Mouse (Mus musculus) megakaryocyte, embryonic 14.5 days (primary cell): ENCODE data around the gene Hspbp1. TPM values are rescaled to one million over a fixed set of nuclear protein-coding genes. Genes with fewer than 3 reads are reported as not detected.

ENCODE experiments used
- H3K27me3 ChIP-seq: replicated peaks from 2 replicates; pipeline ENCODE3; 2012; ENCODE audit warnings: inconsistent platforms
- H3K36me3 ChIP-seq: replicated peaks from 2 replicates; pipeline ENCODE3; 2012; ENCODE audit warnings: low read length, inconsistent platforms, mixed read lengths
- H3K4me1 ChIP-seq: 2 replicates; pipeline ENCODE4 v1.6.1; 2012; ENCODE audit warnings: inconsistent platforms
- H3K4me3 ChIP-seq: replicated peaks from 2 replicates; pipeline ENCODE3; 2012; ENCODE audit warnings: moderate library complexity, mild to moderate bottlenecking, inconsistent platforms
- H3K9me3 ChIP-seq: 2 replicates; pipeline ENCODE4 v1.6.1; 2012; ENCODE audit warnings: inconsistent platforms
- FLI1 ChIP-seq: IDR thresholded peaks from 2 replicates; pipeline ENCODE4 v1.6.1; 2012; ENCODE audit warnings: low read length, inconsistent platforms, mixed read lengths
- GATA1 ChIP-seq: IDR thresholded peaks from 3 replicates; pipeline ENCODE4 v1.6.1; 2012; ENCODE audit warnings: mixed read lengths, low read length, inconsistent platforms, borderline replicate concordance
- polyA plus RNA-seq: library from polyadenylated mRNA; stranded (reverse); fragments of >175 nt; gene quantifications from 2 replicates; pipeline ENCODE4 v1.2.3, GENCODE M21; 2012; ENCODE audit warnings: low replicate concordance; ENCODE audit not compliant: insufficient read depth

Hspbp1 gene
- polyA plus RNA-seq, 1 experiment = 71.8 TPM

DNA sequence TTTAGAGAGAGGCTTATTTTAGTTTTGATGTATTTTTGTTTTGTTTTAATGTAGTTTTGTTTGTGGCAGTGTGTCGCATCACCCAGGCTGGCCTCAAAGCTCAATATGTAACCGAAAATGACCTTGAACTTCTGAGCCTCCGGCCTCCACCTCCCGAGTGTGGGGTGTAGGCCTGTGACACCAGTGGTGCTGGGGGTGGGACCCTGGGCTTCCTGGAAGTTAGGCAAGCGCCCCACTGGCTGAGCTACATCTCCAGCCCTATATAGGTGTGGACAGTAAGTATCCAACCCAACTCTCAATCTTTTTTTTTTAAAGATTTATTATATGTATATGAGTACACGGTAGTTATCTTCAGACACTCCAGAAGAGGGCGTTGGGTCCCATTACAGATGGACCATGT, 18.3 kb upstream of the Hspbp1 start:
- Histone ChIP-seq H3K9me3 (no peaks in the 10 kb centered on the region), H3K27me3 (peaks cover 42% of the 10 kb centered on the region)
- no peak for TF ChIP-seq GATA1

GRCm38 (mm10) chr7:4702334-4702733, 17.5 kb upstream of the Hspbp1 start:
- no peaks in the 10 kb centered on the region for H3K36me3 ChIP-seq
- TF ChIP-seq FLI1 = no peak
- no peak for TF ChIP-seq GATA1
- H3K4me1 ChIP-seq = peaks cover 13% of the 10 kb centered on the region
- no peaks in the 10 kb centered on the region for H3K9me3 ChIP-seq
- H3K27me3 ChIP-seq = peaks cover 35% of the 10 kb centered on the region
- H3K4me3 ChIP-seq = no peak overlapping the region

More for the DNA sequence above, 18.3 kb upstream of the Hspbp1 start:
- no peak overlapping the region for H3K4me3 ChIP-seq
- H3K4me1 ChIP-seq = peaks cover 16% of the 10 kb centered on the region
- no peaks in the 10 kb centered on the region for H3K36me3 ChIP-seq

- TF ChIP-seq GATA1 = no peak
- TF ChIP-seq FLI1 = no peak
- peaks cover 23% of the 10 kb centered on the region for H3K4me1 ChIP-seq
These were observed 8.1 kb upstream of the Hspbp1 start for GRCm38 (mm10) chr7:4693004-4693403.

GRCm38 (mm10) chr7:4690951-4691653, 6.2 kb upstream of the Hspbp1 start:
- H3K27me3 ChIP-seq = peaks cover 16% of the 10 kb centered on the region
- H3K36me3 ChIP-seq = no peaks in the 10 kb centered on the region
- no peaks in the 10 kb centered on the region for H3K9me3 ChIP-seq
- no peak overlapping the region for H3K4me3 ChIP-seq
- peaks cover 23% of the 10 kb centered on the region for H3K4me1 ChIP-seq
- TF ChIP-seq GATA1 (no peak), FLI1 (no peak)

More at GRCm38 (mm10) chr7:4693004-4693403, 8.1 kb upstream of the Hspbp1 start:
- no peaks in the 10 kb centered on the region for H3K9me3 ChIP-seq
- peaks cover 16% of the 10 kb centered on the region for H3K27me3 ChIP-seq
- H3K36me3 ChIP-seq = no peaks in the 10 kb centered on the region
- H3K4me3 ChIP-seq = no peak overlapping the region

DNA sequence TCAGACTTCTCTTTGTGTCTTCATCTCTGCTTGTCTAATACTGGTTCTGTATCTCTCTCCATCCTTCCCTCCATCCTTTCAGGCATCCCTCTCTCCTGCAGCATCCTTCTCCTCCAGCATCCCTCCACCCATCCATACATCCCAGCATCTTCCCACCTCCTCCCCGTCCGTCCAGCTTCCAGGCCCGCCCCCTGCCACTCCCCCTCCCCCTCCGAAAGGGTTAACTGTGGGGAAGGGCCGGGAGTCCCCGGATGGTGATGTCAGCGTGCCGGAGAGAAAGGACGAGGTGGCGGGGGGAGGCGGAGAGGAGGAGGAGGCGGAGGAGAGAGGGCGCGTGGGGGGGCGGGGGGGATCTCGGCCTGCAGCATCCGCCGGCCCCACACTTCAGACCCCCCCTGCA, 5.5 kb upstream of the Hspbp1 start, which contains the start of gene Brsk1:
Gene Brsk1 (plus strand): TSS at position 218 of the 400 bp plus-strand sequence.
- Histone ChIP-seq H3K9me3 (no peaks in the 10 kb centered on the region), H3K27me3 (peaks cover 16% of the 10 kb centered on the region), H3K4me1 (peaks cover 24% of the 10 kb centered on the region), H3K36me3 (no peaks in the 10 kb centered on the region), H3K4me3 (no peak within 1 kb of the TSS)
- TF ChIP-seq GATA1 (no peak), FLI1 (no peak)

DNA sequence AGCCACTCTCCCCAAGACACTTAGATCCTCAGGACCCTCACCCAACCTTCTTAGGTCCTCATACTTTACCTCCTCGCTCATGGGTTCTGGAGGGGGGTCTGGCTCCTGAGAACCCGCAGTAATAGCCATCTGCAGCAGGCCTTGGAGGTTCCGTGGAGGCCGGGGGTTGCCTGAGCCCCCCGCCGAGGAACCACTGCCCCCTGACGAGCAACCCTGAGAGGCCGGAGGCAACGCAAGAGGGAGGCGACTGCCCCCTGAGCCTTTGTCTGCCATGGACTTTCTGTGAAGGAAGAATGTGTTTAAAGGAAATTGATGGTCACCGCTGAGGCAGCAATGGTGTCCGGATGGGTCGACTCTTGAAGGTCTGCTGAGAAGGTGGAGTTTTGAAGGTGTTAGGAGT, 665 bp downstream of the Hspbp1 start:
- Histone ChIP-seq H3K4me1 (peaks cover 26% of the 10 kb centered on the region), H3K9me3 (no peaks in the 10 kb centered on the region)

GRCm38 (mm10) chr7:4683307-4683706, 1.6 kb downstream of the Hspbp1 start:
- H3K4me3 ChIP-seq = no peak overlapping the region
- TF ChIP-seq FLI1 = no peak
- H3K27me3 ChIP-seq = no peaks in the 10 kb centered on the region
- H3K36me3 ChIP-seq = peaks cover 21% of the 10 kb centered on the region
- peaks cover 26% of the 10 kb centered on the region for H3K4me1 ChIP-seq
- no peaks in the 10 kb centered on the region for H3K9me3 ChIP-seq

More for the DNA sequence above, 665 bp downstream of the Hspbp1 start:
- Histone ChIP-seq H3K27me3 (no peaks in the 10 kb centered on the region), H3K36me3 (peaks cover 17% of the 10 kb centered on the region), H3K4me3 (peak overlapping the region; percentile 96)
- TF ChIP-seq GATA1 = no peak
- TF ChIP-seq FLI1 = no peak

DNA sequence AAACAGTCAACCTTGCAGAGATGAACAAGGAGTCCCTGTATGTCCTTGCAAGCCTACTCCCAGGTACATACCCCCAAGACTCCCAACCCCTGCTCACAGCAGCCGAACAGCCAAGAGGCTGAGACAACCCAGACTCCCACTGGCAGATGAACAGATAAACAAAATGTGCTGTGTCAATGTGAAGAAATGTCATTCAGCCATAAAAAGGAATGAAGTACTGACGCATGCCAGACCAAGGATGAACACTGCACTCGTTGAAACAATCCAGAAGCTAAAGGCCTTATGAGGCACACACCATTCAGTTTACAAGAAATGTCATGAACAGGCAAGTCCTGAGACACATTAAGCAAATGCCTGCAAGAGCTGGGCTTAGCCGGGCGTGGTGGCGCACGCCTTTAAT, 9.7 kb downstream of the Hspbp1 start:
- TF ChIP-seq FLI1 (no peak), GATA1 (no peak)
- Histone ChIP-seq H3K27me3 (no peaks in the 10 kb centered on the region), H3K4me1 (peaks cover 25% of the 10 kb centered on the region), H3K4me3 (no peak overlapping the region), H3K9me3 (no peaks in the 10 kb centered on the region), H3K36me3 (peaks cover 69% of the 10 kb centered on the region)

DNA sequence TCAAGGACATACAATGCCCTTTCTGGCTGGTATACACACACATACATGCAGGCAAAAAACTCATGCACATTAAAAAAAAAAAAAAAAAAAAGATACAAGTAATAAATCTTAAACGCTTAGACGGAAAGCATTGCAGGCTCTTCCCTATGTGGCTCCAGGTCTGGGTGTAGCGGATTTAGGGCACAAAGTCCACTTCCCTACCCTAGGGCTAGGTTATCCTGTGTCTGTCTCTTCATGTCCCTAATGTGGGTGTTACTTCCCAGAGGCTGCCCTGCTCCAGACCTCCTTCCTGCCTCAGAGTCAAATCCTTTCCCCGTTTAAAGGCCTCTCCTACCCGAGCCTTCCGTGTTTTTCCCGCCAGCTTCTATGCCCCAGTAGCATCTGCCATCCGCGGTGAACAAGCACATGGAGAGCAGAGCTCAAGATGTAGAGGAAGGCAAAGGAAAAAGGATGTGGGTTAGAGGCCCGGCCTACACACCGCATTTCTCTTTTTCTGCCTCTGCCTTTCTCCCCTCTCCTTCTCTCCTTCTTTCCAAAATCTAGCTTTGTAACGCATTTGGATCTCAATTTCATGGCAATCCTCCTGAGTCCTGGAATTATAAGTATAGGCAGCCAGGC, 10.6 kb downstream of the Hspbp1 start:
- Histone ChIP-seq H3K4me1 (peaks cover 25% of the 10 kb centered on the region), H3K27me3 (no peaks in the 10 kb centered on the region), H3K9me3 (no peaks in the 10 kb centered on the region), H3K4me3 (no peak overlapping the region), H3K36me3 (peaks cover 70% of the 10 kb centered on the region)
- TF ChIP-seq FLI1 (no peak), GATA1 (no peak)

GRCm38 (mm10) chr7:4671956-4672355, 12.9 kb downstream of the Hspbp1 start:
- no peaks in the 10 kb centered on the region for H3K9me3 ChIP-seq
- H3K4me1 ChIP-seq = peaks cover 25% of the 10 kb centered on the region
- peaks cover 67% of the 10 kb centered on the region for H3K36me3 ChIP-seq
- no peak overlapping the region for H3K4me3 ChIP-seq
- no peak for TF ChIP-seq FLI1
- TF ChIP-seq GATA1 = no peak
- H3K27me3 ChIP-seq = no peaks in the 10 kb centered on the region
